Mouse (Mus musculus): Measurements from ENCODE around the gene Mtmr10. TPM values are rescaled to one million over a fixed set of nuclear protein-coding genes. Genes with fewer than 3 reads are reported as not detected.

Mtmr10 gene
- 11.3 TPM in 2 replicates for polyA plus RNA-seq (2012; rRNA removed)

DNA sequence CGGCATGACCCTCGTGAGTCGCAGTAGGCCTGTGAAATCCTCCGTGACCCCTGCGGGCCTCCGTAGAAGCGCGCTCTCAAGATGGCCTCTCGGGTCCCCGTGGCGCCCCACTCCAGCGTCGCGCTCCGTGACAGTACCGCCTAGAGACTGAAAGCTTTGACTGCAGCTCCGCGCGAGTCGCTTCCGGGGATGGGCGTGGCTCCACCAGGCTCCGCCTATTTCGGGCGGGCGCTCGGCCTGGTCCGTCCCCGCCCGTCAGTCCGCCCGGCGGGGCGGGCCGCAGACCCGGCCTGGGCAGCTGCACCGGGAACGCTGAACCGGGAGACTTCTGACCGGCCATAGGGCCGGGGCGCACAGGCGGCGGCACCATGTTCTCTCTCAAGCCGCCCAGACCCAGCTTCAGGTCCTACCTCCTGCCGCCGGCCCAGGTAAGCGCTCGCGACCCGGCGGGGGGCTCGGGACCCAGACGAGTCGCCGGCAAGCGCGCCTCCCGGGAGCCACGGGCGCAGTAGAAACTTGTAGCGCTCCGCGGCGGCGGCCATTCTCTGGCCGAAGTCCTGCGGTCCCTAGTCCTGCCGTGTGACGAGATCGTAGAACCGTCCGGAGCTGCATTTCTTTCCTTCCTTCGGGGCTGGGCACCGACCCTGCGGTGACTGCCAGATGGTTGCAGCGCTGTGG is at the start of gene Mtmr10:
Gene Mtmr10, plus strand, starts transcription at position 240 of the 678 bp plus-strand sequence.
- DNase-seq (ENCODE audit: extremely low spot score in 1 of 2, low spot score in 1 of 2), result peak; percentile 97 to 98

DNA sequence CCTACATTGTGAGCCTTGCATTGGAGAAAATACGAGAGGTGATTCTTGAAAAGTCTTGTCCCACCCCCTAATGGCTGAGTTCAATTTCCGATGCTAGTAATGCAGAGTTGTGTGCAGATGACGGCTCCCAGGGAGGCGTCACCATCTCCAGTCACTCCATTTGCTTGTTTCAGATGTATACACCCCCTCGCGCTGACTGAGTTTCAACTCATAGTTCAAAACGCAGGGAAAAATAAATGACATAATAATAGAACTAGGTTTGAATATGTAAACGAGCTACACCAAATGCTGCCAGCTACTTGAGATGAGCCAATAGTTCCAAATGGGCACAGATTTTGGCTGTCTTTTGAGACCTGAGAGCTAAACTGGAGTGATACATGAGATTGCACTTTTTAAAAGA is 49.7 kb upstream of the Mtmr10 start:
- DNase-seq (ENCODE audit: extremely low spot score in 1 of 2, low spot score in 1 of 2), result peak in 1 of 2 experiments; percentile 34

DNA sequence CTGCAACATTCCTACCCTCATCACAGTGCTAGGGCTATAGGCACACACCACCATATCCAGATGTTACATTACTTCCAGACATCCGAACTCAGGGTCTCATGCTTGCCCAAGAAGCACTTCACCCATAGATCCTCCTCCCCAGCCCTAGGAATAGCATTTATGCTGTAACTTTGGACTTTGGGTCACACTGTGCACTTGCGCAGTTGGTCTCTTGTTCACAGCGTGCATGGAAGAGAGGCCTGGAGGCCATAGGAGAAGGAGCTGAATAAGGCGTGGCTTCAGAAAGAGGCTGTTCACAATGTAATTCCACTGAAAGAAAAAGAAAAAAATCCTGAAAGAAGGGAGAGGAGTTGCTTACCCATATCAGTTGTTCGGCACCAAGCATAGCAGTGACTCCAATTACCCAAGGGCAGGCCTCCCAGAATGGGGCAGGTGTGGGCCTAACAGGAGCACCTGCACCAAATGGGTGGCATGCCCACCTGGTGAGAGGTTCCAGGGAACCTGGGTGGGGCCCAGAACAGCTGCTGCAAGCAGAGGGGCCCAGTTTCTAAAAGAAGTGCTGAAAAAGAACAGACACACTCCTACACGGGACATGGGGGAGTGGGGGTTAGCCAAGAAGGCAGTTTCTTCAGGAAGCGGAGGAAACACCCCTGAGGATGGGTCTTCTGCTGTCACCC is 48.9 kb upstream of the Mtmr10 start:
- DNase-seq (ENCODE audit: extremely low spot score in 1 of 2, low spot score in 1 of 2), result no peak

DNA sequence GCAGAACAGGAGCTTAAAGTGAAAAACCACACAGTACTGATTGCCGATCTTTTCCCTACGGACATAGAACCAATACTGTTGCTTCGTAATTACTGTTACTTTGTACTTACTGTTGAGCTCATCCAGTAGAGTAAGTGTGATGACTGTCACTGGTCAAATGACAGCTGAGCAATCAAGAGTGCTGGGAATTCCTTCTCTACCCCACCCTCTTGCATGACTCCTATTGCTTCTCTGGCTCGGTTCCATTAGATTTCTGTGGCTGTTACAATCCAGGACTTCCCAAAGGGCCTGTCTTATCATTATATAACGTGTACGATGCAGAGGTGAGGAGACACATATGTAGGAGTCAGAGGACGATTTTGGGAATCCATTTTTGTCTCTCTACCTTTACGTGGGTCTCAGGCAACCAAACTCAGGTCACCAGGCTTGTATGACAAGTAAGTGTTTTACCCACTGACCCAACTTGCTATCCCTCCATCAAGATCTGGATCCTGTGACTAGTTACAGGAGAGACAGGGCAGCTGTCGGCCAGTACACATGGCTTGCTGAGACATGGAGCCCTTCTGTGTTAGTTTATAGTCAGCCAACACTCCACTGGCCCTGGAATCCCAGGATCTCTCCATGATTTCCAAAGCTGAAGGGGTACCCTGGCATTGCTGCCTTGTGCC is 48.2 kb upstream of the Mtmr10 start:
- DNase-seq (ENCODE audit: extremely low spot score in 1 of 2, low spot score in 1 of 2), result no peak

- no peak for DNase-seq (ENCODE audit: extremely low spot score in 1 of 2, low spot score in 1 of 2)
Measured at GRCm38 (mm10) chr7:64239806-64240315, 47.6 kb upstream of the Mtmr10 start.

DNA sequence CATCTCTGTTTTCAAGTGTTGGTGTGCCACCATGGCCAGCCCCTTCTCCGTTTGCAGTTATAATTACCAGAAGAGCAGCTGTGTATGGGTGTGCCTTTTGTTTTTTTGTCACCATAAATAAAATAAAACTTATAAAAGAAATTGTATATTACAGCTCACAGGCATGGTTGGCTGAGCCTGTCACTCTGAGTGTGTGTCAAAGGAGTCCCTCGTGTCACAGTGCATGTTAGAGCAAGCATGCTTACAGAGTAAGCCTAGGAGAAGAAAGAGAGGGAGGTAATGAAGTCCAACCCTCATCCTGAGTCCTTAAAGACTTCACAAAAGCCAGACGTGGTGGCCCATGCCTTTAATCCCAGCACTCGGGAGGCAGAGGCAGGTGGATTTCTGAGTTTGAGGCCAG is 45.0 kb upstream of the Mtmr10 start:
- no peak for DNase-seq (ENCODE audit: extremely low spot score in 1 of 2, low spot score in 1 of 2)

- no peak for DNase-seq (ENCODE audit: extremely low spot score in 1 of 2, low spot score in 1 of 2)
Measured at GRCm38 (mm10) chr7:64244371-64244770, 43.1 kb upstream of the Mtmr10 start.

GRCm38 (mm10) chr7:64246713-64247112 is 40.7 kb upstream of the Mtmr10 start:
- DNase-seq (ENCODE audit: extremely low spot score in 1 of 2, low spot score in 1 of 2), result no peak

DNA sequence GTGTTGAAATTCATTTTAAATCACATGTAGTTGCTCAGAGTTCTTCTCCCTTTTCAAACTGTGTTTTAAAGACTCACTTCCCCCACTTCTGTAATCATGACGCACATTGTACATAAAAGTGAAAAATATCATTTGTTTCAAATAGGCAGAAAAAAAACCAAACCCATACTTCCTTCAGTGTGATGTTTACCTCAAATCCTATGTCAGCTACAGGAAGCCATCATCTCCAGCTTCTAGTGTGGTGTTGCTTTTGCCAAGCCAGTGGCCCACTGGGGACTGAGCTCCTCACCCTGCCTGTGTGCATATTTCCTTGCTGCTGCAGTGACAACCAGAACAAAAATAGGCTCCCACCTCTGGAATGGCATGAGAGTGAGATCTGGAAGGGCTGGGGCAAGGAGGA is 39.1 kb upstream of the Mtmr10 start:
- no peak for DNase-seq (ENCODE audit: extremely low spot score in 1 of 2, low spot score in 1 of 2)

DNA sequence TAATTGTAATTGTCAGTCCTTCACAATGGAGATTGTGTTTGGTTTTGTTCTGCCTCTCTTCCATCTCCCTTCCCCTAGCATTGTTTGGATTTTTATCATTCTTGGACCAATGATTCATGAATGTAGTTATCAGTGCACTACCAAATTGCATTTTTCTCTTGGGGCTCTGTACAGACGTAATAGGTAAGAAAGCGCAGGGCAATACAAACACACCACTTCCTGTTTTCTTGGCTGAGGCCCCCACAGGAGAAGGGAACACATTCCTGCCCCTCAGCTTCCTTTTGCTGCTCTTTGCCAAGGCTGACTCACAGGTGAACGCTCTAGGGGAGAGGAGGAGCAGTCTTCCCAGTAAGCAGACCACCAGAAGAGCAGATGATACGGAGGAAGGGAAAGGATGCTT is 37.7 kb upstream of the Mtmr10 start:
- DNase-seq (ENCODE audit: extremely low spot score in 1 of 2, low spot score in 1 of 2), result no peak

- no peak for DNase-seq (ENCODE audit: extremely low spot score in 1 of 2, low spot score in 1 of 2)
Measured at GRCm38 (mm10) chr7:64250417-64250816, 37.0 kb upstream of the Mtmr10 start.

GRCm38 (mm10) chr7:64253736-64254135 is 33.7 kb upstream of the Mtmr10 start:
- DNase-seq (ENCODE audit: extremely low spot score in 1 of 2, low spot score in 1 of 2), result no peak

- DNase-seq (ENCODE audit: extremely low spot score in 1 of 2, low spot score in 1 of 2), result no peak
Measured at GRCm38 (mm10) chr7:64265502-64266279, 21.8 kb upstream of the Mtmr10 start.

DNA sequence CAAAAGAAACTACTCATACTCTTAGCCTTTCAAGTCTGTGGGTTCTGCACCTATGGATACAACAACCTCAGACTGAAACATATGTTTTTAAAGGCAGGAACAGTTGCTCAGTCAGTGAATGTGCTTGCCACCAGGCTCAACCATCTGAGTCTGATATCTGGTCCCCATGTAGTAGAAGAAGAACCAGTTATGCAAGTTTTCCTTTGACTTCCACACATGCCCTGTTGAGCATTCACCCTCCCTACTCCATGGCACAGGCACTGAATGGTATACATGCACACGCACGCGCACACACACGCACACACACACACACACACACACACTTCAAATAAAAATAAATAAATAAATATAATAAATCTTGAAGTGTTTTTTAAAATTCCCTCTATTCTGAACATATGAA is 20.9 kb upstream of the Mtmr10 start:
- DNase-seq (ENCODE audit: extremely low spot score in 1 of 2, low spot score in 1 of 2), result no peak

DNA sequence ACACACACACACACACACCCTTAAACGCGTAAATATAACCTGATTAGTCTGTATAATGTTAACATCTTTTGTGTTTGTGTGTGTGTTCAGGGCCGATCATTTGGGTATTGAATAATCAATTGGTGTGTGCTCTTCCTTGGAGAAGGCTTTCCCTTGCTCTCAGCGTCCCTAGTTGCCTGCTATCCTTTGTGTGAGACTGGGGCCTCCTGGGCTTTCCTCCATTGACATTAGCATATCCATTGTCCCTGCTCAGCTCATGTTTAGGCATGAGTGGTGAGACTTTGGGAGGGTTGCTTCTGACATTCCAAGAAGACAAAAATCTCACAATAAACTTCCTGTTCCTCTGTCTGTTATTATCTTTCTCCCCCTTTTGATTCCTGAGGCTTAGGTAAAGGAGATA is 15.5 kb upstream of the Mtmr10 start:
- DNase-seq (ENCODE audit: extremely low spot score in 1 of 2, low spot score in 1 of 2), result no peak

DNA sequence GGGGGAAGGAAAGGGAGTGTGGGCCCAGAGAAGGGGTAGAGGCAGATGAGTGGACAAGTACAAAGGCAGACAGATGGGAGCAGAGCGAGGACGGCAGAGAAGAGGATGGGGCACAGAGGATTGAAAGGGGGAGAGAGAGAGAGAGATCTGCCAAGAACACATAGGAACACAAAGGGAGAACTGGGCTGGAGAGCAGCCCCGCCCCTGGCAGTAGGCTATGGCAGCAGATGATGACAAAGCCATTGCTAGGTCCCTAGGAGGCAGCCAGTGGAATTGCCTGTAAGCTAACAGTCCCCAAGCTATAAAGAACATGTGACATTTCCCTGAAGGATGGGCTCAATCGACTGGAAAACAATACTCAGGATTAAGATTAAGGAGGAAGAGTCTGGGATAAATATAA is 11.9 kb upstream of the Mtmr10 start:
- no peak for DNase-seq (ENCODE audit: extremely low spot score in 1 of 2, low spot score in 1 of 2)

- no peak for DNase-seq (ENCODE audit: extremely low spot score in 1 of 2, low spot score in 1 of 2)
Measured at GRCm38 (mm10) chr7:64276921-64277320, 10.5 kb upstream of the Mtmr10 start.

GRCm38 (mm10) chr7:64278526-64278925 is 8.9 kb upstream of the Mtmr10 start:
- DNase-seq (ENCODE audit: extremely low spot score in 1 of 2, low spot score in 1 of 2), result no peak

DNA sequence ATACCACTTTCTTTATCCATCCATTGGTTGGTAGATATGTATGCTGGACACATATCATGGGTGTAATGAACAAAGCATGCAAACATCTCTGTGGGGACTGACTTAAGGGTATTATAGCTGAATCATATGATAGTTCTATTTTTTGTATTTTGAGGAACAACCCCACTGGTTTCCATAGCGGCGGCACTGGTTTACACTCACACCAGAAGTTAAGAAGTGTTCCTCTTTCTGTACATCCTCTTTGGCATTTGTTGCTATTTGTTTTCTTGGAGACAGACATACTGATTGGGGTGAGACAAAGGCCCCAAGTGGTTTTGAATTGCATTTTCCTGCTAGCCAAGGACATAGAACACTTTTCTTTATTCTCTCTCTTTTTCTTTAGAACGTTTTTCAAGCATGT is 7.9 kb upstream of the Mtmr10 start:
- no peak for DNase-seq (ENCODE audit: extremely low spot score in 1 of 2, low spot score in 1 of 2)

GRCm38 (mm10) chr7:64286566-64286965 is 887 bp upstream of the Mtmr10 start:
- DNase-seq (ENCODE audit: extremely low spot score in 1 of 2, low spot score in 1 of 2), result no peak

- DNase-seq (ENCODE audit: extremely low spot score in 1 of 2, low spot score in 1 of 2), result no peak
Measured at GRCm38 (mm10) chr7:64289416-64289815, 2.0 kb downstream of the Mtmr10 start.

Measured in frontal cortex, adult 2 months (tissue).